Mouse (Mus musculus): ENCODE measurements at regions not wholly inside any gene's neighbourhood (a gene's known extent, or its start where the extent isn't known, plus 50 kb on each side); places are given as distances from the start of the nearest gene placed in this dataset.

GRCm38 (mm10) chr16:97304156-97304735, 52.3 kb upstream of the Bace2 start:
- in situ Hi-C loops (cut with MboI, MseI) = no loop called here
